Mouse (Mus musculus): ENCODE results near the gene Fgd2. TPM values are rescaled to one million over a fixed set of nuclear protein-coding genes. Genes with fewer than 3 reads are reported as not detected.

Gene Fgd2
- polyA plus RNA-seq, 1 experiment from 2014 or later: 3.4 TPM

Other genes starting within 250 kb of the Fgd2 start
- gene Rab44, start 246.8 kb upstream of the Fgd2 start, polyA plus RNA-seq (2014; fragmentation: Nextera tagmentation; extraction: Ambion mirVana): not detected in 2 replicates
- 17.2 and 17.4 TPM in 2 replicates for gene Cpne5, start 122.7 kb upstream of the Fgd2 start, polyA plus RNA-seq (2014; fragmentation: Nextera tagmentation; extraction: Ambion mirVana)
- 123 and 131 TPM in 2 replicates for gene Ppil1, start 96.7 kb upstream of the Fgd2 start, polyA plus RNA-seq (2014; fragmentation: Nextera tagmentation; extraction: Ambion mirVana)
- gene BC004004, start 92.1 kb upstream of the Fgd2 start, polyA plus RNA-seq (2014; fragmentation: Nextera tagmentation; extraction: Ambion mirVana): 116 and 123 TPM in 2 replicates
- 1.2 TPM in 2 replicates for gene Pi16, start 43.2 kb upstream of the Fgd2 start, polyA plus RNA-seq (2014; fragmentation: Nextera tagmentation; extraction: Ambion mirVana)
- gene Mtch1, start 13.0 kb upstream of the Fgd2 start, polyA plus RNA-seq (2014; fragmentation: Nextera tagmentation; extraction: Ambion mirVana): 418 and 521 TPM in 2 replicates
- gene Pim1, start 129.8 kb downstream of the Fgd2 start, polyA plus RNA-seq (2014; fragmentation: Nextera tagmentation; extraction: Ambion mirVana): 11.4 and 15.7 TPM in 2 replicates
- gene Gm17657, start 188.7 kb downstream of the Fgd2 start, polyA plus RNA-seq (2014; fragmentation: Nextera tagmentation; extraction: Ambion mirVana): not detected in 2 replicates
- 18.4 and 21.3 TPM in 2 replicates for gene Tbc1d22b, start 188.9 kb downstream of the Fgd2 start, polyA plus RNA-seq (2014; fragmentation: Nextera tagmentation; extraction: Ambion mirVana)
- 0.25 TPM in 1 of 2 replicates, not detected in the other for gene Tmem217, start 191.5 kb downstream of the Fgd2 start, polyA plus RNA-seq (2014; fragmentation: Nextera tagmentation; extraction: Ambion mirVana)